Mouse (Mus musculus): ENCODE results near the gene Pdzrn4.

DNA sequence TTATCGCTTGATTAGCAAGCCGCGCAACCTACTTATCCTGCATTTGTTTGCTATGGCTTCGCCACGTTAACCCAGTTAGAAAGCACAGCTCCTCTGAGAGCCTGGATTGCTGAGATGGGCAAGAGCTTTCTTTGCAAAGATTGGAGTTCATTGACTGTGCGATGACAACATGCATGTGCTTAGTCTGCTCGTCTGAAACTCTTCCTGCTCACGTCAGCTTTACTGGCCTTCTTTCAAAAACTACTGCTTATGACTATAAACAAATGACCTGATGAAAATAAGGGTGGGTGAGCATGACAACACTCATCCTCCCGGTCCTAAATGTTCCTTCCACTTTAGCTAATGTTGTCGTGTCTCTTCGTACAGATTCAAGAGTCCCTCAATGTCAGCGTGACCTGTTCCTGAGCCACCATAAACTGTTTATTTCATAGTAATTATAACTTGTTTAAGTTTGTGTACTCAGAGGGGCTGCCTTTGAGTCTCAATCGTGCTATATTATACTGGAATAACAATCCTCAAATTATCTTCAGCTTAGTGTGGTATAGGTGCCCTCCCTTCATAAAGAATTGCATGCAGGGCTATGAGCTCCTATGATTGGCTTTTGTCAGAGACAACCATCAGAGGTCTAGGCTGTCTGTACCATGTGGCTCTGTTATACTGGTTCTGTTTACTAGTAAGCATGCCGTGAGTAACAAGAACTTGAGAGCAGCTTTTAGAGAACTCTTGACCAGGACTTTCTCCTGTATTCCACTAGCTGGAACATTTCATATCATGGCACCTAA lies 187.9 kb downstream of the Pdzrn4 start:
- no peak for TF ChIP-seq CTCF (IDR thresholded peaks at IDR 0.05; ENCODE audit: low read depth, low read length)
- no peak for TF ChIP-seq POLR2A (IDR thresholded peaks at IDR 0.05; ENCODE audit: extremely low read depth, insufficient read depth, low read length)

Measured in liver, adult 2 months (tissue).